Mouse (Mus musculus): Measurements from ENCODE around the gene Fgr.
"Not testable (repeated sequence)": the region's sequence is repeated elsewhere in the genome, so short reads cannot be mapped to it uniquely, and the experiment has no call there.

Gene Fgr

GRCm38 (mm10) chr4:132983664-132984512, 10.0 kb downstream of the Fgr start:
- DNase-seq (ENCODE audit: low spot score) = peak; percentile 90

GRCm38 (mm10) chr4:132988581-132989355, 14.9 kb downstream of the Fgr start:
- DNase-seq (ENCODE audit: low spot score) = no peak

- DNase-seq (ENCODE audit: low spot score) = no peak
Measured at GRCm38 (mm10) chr4:132993553-132993952, 19.7 kb downstream of the Fgr start.

GRCm38 (mm10) chr4:132997469-132998237, 23.8 kb downstream of the Fgr start:
- no peak for DNase-seq (ENCODE audit: low spot score)

GRCm38 (mm10) chr4:133002896-133003295, 29.0 kb downstream of the Fgr start:
- no peak for DNase-seq (ENCODE audit: low spot score)

GRCm38 (mm10) chr4:133003316-133004018, 29.6 kb downstream of the Fgr start:
- DNase-seq (ENCODE audit: low spot score) = no peak

GRCm38 (mm10) chr4:133005233-133005632, 31.3 kb downstream of the Fgr start:
- DNase-seq (ENCODE audit: low spot score) = peak; percentile 94

GRCm38 (mm10) chr4:133005885-133006451, 32.1 kb downstream of the Fgr start:
- not testable (repeated sequence) for DNase-seq (ENCODE audit: low spot score)

- DNase-seq (ENCODE audit: low spot score) = peak; percentile 83
Measured at GRCm38 (mm10) chr4:133007513-133008380, 33.9 kb downstream of the Fgr start.

GRCm38 (mm10) chr4:133009131-133009530, 35.2 kb downstream of the Fgr start:
- peak; percentile 81 for DNase-seq (ENCODE audit: low spot score)

GRCm38 (mm10) chr4:133009676-133010075, 35.8 kb downstream of the Fgr start:
- DNase-seq (ENCODE audit: low spot score) = no peak

- DNase-seq (ENCODE audit: low spot score) = peak; percentile 68
Measured at GRCm38 (mm10) chr4:133010611-133011010, 36.7 kb downstream of the Fgr start.

GRCm38 (mm10) chr4:133011028-133011820, 37.3 kb downstream of the Fgr start, which contains the start of gene Ahdc1:
Gene Ahdc1, plus strand, starts transcription at chr4:133011260.
- peak; percentile 93 for DNase-seq (ENCODE audit: low spot score)

GRCm38 (mm10) chr4:133011821-133012775, 38.2 kb downstream of the Fgr start:
- peak; percentile 43 for DNase-seq (ENCODE audit: low spot score)

- peak; percentile 69 for DNase-seq (ENCODE audit: low spot score)
Measured at GRCm38 (mm10) chr4:133012776-133013265, 38.9 kb downstream of the Fgr start.

GRCm38 (mm10) chr4:133013266-133013891, 39.5 kb downstream of the Fgr start:
- peak; percentile 58 for DNase-seq (ENCODE audit: low spot score)

- DNase-seq (ENCODE audit: low spot score) = no peak
Measured at GRCm38 (mm10) chr4:133014088-133014487, 40.2 kb downstream of the Fgr start.
